Mouse (Mus musculus) small intestine, adult 2 months (tissue): ENCODE data around the gene Plpp4.

Source experiments
- CTCF ChIP-seq: fragments of 200-500 bp; IDR thresholded peaks from 2 replicates; pipeline ENCODE4 v1.5.1; 2012; ENCODE audit warnings: low read depth, mild to moderate bottlenecking, control low read depth, inconsistent platforms, low read length, moderate library complexity, mixed read lengths; ENCODE audit not compliant: insufficient replicate concordance, insufficient read length; ENCODE audit errors: extremely low read depth
- POLR2A ChIP-seq: fragments of 200-500 bp; IDR thresholded peaks from 2 replicates; pipeline ENCODE4 v1.6.1; 2012; ENCODE audit warnings: low read depth, mild to moderate bottlenecking, control low read depth, inconsistent platforms, low read length, moderate library complexity

DNA sequence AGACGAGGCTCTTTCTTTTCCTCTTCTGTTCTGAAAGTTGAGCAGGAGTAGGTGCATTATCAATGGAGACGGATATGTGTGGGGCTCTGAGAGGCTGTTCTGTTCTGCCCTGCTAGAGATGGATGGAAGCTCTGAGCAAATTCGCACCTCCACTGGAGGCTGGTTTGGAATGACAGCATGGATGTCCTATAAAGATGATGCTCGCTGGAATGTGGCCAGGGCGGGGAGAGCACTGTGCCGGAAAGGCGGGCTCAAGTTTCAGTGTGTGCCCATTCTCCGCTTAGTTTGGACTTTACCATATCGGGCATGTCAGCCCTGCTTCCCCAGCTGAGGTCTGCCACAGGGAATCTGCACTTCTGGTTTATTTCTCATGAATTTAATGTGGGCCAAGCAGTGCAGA is 35.9 kb upstream of the Plpp4 start:
- TF ChIP-seq POLR2A: no peak
- TF ChIP-seq CTCF: no peak
